Mouse (Mus musculus) neural tube, embryonic 10.5 days (tissue): ENCODE measurements around the gene Lpcat1.
A peak's percentile ranks its signal among the peaks of the same experiment; 100 is the strongest.

ENCODE experiments used
- DNase-seq: peaks from one replicate; pipeline ENCODE4 v3.0.0-alpha.2; 2017; ENCODE audit warnings: low spot score; ENCODE audit errors: extremely low spot score

Gene Lpcat1

DNA sequence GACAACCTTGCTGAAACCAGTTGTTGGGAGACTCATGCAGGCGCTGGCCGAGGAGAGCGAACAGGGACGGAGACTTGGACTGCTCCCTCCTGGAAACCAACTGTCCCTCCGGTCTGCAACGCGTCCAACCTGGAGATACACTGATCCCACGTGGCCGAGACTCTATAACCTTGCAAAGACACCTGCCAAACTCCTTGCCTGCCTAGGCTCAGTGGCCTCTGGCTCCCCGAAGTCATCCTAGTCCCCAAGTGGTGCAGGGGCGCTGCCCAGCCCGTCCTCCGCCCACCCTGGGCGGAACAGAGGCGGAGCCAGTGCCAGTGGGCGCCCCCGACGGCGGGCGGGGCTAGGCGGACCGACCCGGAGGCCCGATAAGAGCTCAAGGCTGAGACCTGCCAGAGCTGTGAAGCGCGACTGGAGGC is 69.4 kb downstream of the Lpcat1 start, which contains the start of gene Slc6a3:
Gene Slc6a3, plus strand, starts transcription at position 345 of the 419 bp plus-strand sequence.
- peak; percentile 53 for DNase-seq

DNA sequence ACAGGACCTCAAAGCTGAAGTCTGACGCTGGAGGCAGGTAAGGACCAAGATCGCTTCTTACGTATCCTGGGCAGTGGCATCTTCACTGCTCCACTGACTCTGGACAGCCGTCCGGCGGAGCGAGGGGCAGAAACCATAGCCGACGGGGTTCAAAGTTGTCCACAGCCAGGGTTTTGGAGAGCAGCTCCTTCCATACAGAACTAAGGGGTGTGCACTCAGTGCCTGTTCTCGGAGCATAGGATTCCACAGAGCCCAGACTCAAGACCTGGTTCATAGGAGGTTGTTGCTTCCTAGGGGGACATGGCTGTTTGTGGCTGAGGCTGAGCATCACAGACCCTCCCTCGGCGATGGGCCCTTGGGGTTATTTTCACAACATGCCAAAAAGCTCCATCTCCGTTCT is 69.8 kb downstream of the Lpcat1 start:
- no peak for DNase-seq

DNA sequence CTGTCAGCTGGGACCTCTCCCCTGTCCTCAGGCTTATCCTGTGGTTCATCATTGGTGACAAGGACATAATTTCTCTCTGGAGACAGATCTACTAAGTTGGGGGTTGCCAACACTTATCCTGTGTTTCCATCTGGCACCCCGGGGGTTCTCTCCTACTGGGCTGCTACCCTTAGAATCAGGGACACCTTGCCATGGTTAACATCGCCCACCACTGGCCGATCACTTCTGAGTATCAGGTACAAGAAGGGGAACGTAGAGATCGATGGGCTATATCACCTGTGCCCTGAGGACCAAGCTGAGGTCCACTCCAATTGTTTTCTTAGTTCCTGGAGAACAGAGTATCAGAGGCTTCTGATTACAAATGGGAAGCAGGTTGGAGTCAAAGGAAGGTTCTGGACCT is 97.2 kb downstream of the Lpcat1 start:
- no peak for DNase-seq
